13 mouse cellular contexts compared by ENCODE assay signal in the genomic region with DNA sequence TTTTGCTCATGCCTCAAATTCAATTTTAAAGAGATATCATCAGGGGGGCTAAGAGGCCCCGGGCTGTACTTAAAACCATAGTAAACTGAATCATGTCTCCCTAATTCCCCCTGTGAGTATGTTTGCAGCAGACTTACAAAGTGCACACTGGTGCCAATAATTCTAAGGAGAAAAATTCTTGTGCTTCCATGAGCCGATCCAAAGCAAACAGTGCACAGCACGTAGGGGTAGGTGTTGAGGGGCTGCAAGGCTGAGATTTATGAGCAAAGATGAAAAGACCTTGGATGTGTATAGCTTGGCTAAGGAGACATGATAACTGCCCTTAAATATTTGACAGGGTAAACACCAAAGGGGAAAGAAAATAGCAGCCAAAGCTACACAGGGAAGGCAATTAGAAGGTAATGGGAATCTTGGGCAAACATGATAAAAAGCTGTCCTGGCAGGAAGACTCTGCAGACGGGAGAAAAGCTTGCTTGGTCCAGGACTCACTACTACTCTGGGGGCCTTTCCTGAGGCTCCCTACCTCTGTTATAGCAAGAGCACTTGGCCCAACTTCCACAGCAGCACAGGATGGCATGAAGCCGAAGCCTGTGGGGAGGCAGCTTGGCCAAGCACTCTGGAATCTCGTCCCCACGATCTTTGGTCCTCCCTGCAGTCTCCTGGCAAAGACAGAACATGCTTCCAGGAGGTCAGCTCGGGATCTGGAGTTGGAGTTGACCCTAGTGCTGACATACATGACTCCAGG.
DNase-seq lines count a peak whose midpoint lies in the region; ATAC-seq lines count a peak whose summit lies in the region.
"Had no signal": no experiment of that assay in that cellular context is flagged by ENCODE, and none has a peak within 500 bp of the region (broad histone marks: within the 10 kb centered on the region; RNA-seq: fewer than 3 reads in every experiment).

No protein-coding gene starts in this region.

- no peaks in the 10 kb centered on the region for H3K36me3 ChIP-seq in heart, embryonic 13.5 days
- no peaks in the 10 kb centered on the region for H3K36me3 ChIP-seq in heart, embryonic 10.5 days
- no peaks in the 10 kb centered on the region for H3K36me3 ChIP-seq in limb, embryonic 13.5 days
- H3K36me3 ChIP-seq in limb, embryonic 10.5 days = no peaks in the 10 kb centered on the region
- H3K36me3 ChIP-seq: forebrain, embryonic 15.5 days; hindbrain, embryonic 13.5 days; liver, embryonic 12.5 days; lung, embryonic 15.5 days had no signal

- H3K4me2 ChIP-seq in heart, embryonic 13.5 days = no peak overlapping the region
- H3K4me2 ChIP-seq in limb, embryonic 13.5 days (replicated peaks) = no peak overlapping the region
- H3K4me2 ChIP-seq: forebrain, embryonic 15.5 days; hindbrain, embryonic 13.5 days; liver, embryonic 12.5 days; lung, embryonic 15.5 days had no signal

- no peak overlapping the region for H3K9ac ChIP-seq in heart, embryonic 13.5 days
- H3K9ac ChIP-seq in limb, embryonic 13.5 days = no peak overlapping the region
- H3K9ac ChIP-seq: forebrain, embryonic 15.5 days; hindbrain, embryonic 13.5 days; liver, embryonic 12.5 days; lung, embryonic 15.5 days had no signal

- no peak for DNase-seq in heart, embryonic 10.5 days (ENCODE audit: low spot score)
- DNase-seq in limb, embryonic 10.5 days (ENCODE audit: low spot score) = no peak
- peak; percentile 34 for DNase-seq in fat pad, adult 2 months (ENCODE audit: extremely low read depth, low read depth, low spot score)
- DNase-seq in mesoderm, embryonic 11.5 days (ENCODE audit: low read depth, low spot score) = peak; percentile 14
- no peak for DNase-seq in natural killer cell, adult 2 months (ENCODE audit: low spot score in 2 of 2)
- DNase-seq: right cerebral cortex, adult 18-20 months had no signal

- ATAC-seq in heart, embryonic 13.5 days (ENCODE audit: extremely low read depth, insufficient number of reproducible peaks, low FRiP score, low TSS enrichment) = no peak
- ATAC-seq in limb, embryonic 13.5 days (ENCODE audit: low FRiP score, low read depth) = peak; percentile 81
- ATAC-seq: forebrain, embryonic 15.5 days; intestine, postnatal 0 days; liver, embryonic 12.5 days had no signal

- peak overlapping the region; percentile 8; the same call in 1 of the 2 replicates for H3K27ac ChIP-seq in heart, embryonic 13.5 days (replicated peaks)
- no peak overlapping the region for H3K27ac ChIP-seq in heart, embryonic 10.5 days
- peak overlapping the region; percentile 33; the same call in 1 of the 2 replicates for H3K27ac ChIP-seq in limb, embryonic 13.5 days
- no peak overlapping the region for H3K27ac ChIP-seq in limb, embryonic 10.5 days
- H3K27ac ChIP-seq: forebrain, embryonic 15.5 days; hindbrain, embryonic 13.5 days; liver, embryonic 12.5 days; lung, embryonic 15.5 days had no signal

- no peaks in the 10 kb centered on the region for H3K4me1 ChIP-seq in heart, embryonic 13.5 days
- H3K4me1 ChIP-seq in heart, embryonic 10.5 days = no peaks in the 10 kb centered on the region
- H3K4me1 ChIP-seq in limb, embryonic 13.5 days = peaks cover 10% of the 10 kb centered on the region
- no peaks in the 10 kb centered on the region for H3K4me1 ChIP-seq in limb, embryonic 10.5 days
- H3K4me1 ChIP-seq: forebrain, embryonic 15.5 days; liver, embryonic 12.5 days; lung, embryonic 15.5 days had no signal

- 52% methylated on average over 8 of the region's 8 CpGs for WGBS in heart, embryonic 13.5 days
- 74% methylated on average over 8 of the region's 8 CpGs for WGBS in heart, embryonic 10.5 days
- 42% methylated on average over 8 of the region's 8 CpGs for WGBS in limb, embryonic 13.5 days
- 78% methylated on average over 8 of the region's 8 CpGs for WGBS in limb, embryonic 10.5 days

- H3K27me3 ChIP-seq in heart, embryonic 13.5 days (replicated peaks) = no peaks in the 10 kb centered on the region
- no peaks in the 10 kb centered on the region for H3K27me3 ChIP-seq in heart, embryonic 10.5 days (ENCODE audit: insufficient read depth, poor library complexity, severe bottlenecking)
- H3K27me3 ChIP-seq in limb, embryonic 13.5 days = 0 out of 2 replicates have a peak, but pooled peaks cover 3% of the 10 kb centered on the region
- H3K27me3 ChIP-seq in limb, embryonic 10.5 days (ENCODE audit: low read depth, poor library complexity, severe bottlenecking) = no peaks in the 10 kb centered on the region
- H3K27me3 ChIP-seq: forebrain, embryonic 15.5 days; hindbrain, embryonic 13.5 days; liver, embryonic 12.5 days; lung, embryonic 15.5 days had no signal

- no peaks in the 10 kb centered on the region for H3K9me3 ChIP-seq in heart, embryonic 13.5 days
- no peaks in the 10 kb centered on the region for H3K9me3 ChIP-seq in heart, embryonic 10.5 days
- no peaks in the 10 kb centered on the region for H3K9me3 ChIP-seq in limb, embryonic 13.5 days
- no peaks in the 10 kb centered on the region for H3K9me3 ChIP-seq in limb, embryonic 10.5 days (replicated peaks)
- H3K9me3 ChIP-seq: forebrain, embryonic 15.5 days; hindbrain, embryonic 13.5 days; liver, embryonic 12.5 days; lung, embryonic 15.5 days had no signal

- no peak overlapping the region for H3K4me3 ChIP-seq in heart, embryonic 13.5 days
- no peak overlapping the region for H3K4me3 ChIP-seq in heart, embryonic 10.5 days
- no peak overlapping the region for H3K4me3 ChIP-seq in limb, embryonic 13.5 days
- no peak overlapping the region for H3K4me3 ChIP-seq in limb, embryonic 10.5 days
- H3K4me3 ChIP-seq: forebrain, embryonic 15.5 days; hindbrain, embryonic 13.5 days; liver, embryonic 12.5 days; lung, embryonic 15.5 days had no signal

Comparison
In these comparisons a context has a peak if more than half of its experiments do, and no peak if none do; other contexts are left out.
1. H3K27ac ChIP-seq: peak in heart, embryonic 13.5 days (single experiment) and limb, embryonic 13.5 days (single experiment); none in heart, embryonic 10.5 days (single experiment) and limb, embryonic 10.5 days (single experiment).
2. DNase-seq: peak in fat pad, adult 2 months (single experiment) and mesoderm, embryonic 11.5 days (single experiment); none in heart, embryonic 10.5 days (single experiment), limb, embryonic 10.5 days (single experiment) and natural killer cell, adult 2 months (0 of 2).